Mouse (Mus musculus) embryonic facial prominence, embryonic 11.5 days (tissue): ENCODE data around the gene Gpr158. TPM values are rescaled to one million over a fixed set of nuclear protein-coding genes. Genes with fewer than 3 reads are reported as not detected.

Experiments used
- ATAC-seq: fragments of 200-750 bp; cut with Nextera tagmentation; replicated peaks from 2 replicates; pipeline ENCODE4 v1.8.0; 2017; ENCODE audit warnings: low read depth; ENCODE audit not compliant: insufficient number of reproducible peaks, low FRiP score, low TSS enrichment
- DNase-seq: peaks from one replicate; pipeline ENCODE4 v3.0.0-alpha.2; 2015; ENCODE audit warnings: low spot score
- H3K27ac ChIP-seq: fragments of 300-500 bp; sonication (generic); replicated peaks from 2 replicates; pipeline ENCODE4 v1.5.1; 2014; ENCODE audit warnings: mild to moderate bottlenecking, low read depth, low read length, control low read depth
- H3K27me3 ChIP-seq: fragments of 300-500 bp; sonication (generic); 2 replicates; pipeline ENCODE4 v1.6.1; 2014; ENCODE audit warnings: mild to moderate bottlenecking, low read length, moderate library complexity, mixed read lengths; ENCODE audit not compliant: control insufficient read depth, insufficient read depth
- H3K36me3 ChIP-seq: fragments of 300-500 bp; sonication (generic); replicated peaks from 2 replicates; pipeline ENCODE4 v1.6.1; 2014; ENCODE audit warnings: low read depth, mild to moderate bottlenecking, low read length, moderate library complexity, mixed read lengths; ENCODE audit not compliant: control insufficient read depth, insufficient read depth
- H3K4me1 ChIP-seq: fragments of 300-500 bp; sonication (generic); 2 replicates; pipeline ENCODE4 v1.6.1; 2014; ENCODE audit warnings: low read length, mixed read lengths; ENCODE audit not compliant: control insufficient read depth, insufficient read depth
- H3K4me2 ChIP-seq: fragments of 300-500 bp; sonication (generic); 2 replicates; pipeline ENCODE4 v1.6.1; 2014; ENCODE audit warnings: low read depth, mild to moderate bottlenecking, control low read depth, low read length, moderate library complexity
- H3K4me3 ChIP-seq: fragments of 300-500 bp; sonication (generic); 2 replicates; pipeline ENCODE4 v1.5.1; 2014; ENCODE audit warnings: low read depth, low read length, control low read depth
- H3K9ac ChIP-seq: fragments of 300-500 bp; sonication (generic); replicated peaks from 2 replicates; pipeline ENCODE4 v1.6.1; 2014; ENCODE audit warnings: mild to moderate bottlenecking, control low read depth, low read length
- H3K9me3 ChIP-seq: fragments of 300-500 bp; sonication (generic); replicated peaks from 2 replicates; pipeline ENCODE4 v1.6.1; 2016; ENCODE audit warnings: mild to moderate bottlenecking, low read length, inconsistent platforms, mixed read lengths; ENCODE audit not compliant: control insufficient read depth
- WGBS: fragments of 180-500 bp; shearing (Covaris S2); extraction: QIAGEN DNeasy Blood & Tissue Kit; methylation state at CpG from one replicate; pipeline ENCODE4 v1.1.7; 2014; 5-methylcytosine and 5-hydroxymethylcytosine counted together
- polyA plus RNA-seq: library from polyadenylated mRNA; unstranded; fragments of >200 nt; fragmentation: Nextera tagmentation; extraction: Ambion mirVana; gene quantifications from 2 replicates; pipeline ENCODE4 v1.2.1, GENCODE M21; 2014

The Gpr158 gene
- polyA plus RNA-seq, 1 experiment from 2014 or later = 0.21 TPM

GRCm38 (mm10) chr2:21474957-21475356, 107.6 kb downstream of the Gpr158 start:
- Histone ChIP-seq H3K9me3 (no peaks in the 10 kb centered on the region), H3K9ac (no peak overlapping the region), H3K27ac (no peak overlapping the region), H3K36me3 (no peaks in the 10 kb centered on the region), H3K4me1 (no peaks in the 10 kb centered on the region), H3K4me2 (no peak overlapping the region), H3K4me3 (no peak overlapping the region), H3K27me3 (no peaks in the 10 kb centered on the region)
- 85% methylated on average over 2 of the region's 2 CpGs for WGBS
- ATAC-seq = no peak
- DNase-seq = no peak

GRCm38 (mm10) chr2:21496881-21497280, 129.5 kb downstream of the Gpr158 start:
- Histone ChIP-seq H3K27ac (no peak overlapping the region), H3K4me2 (no peak overlapping the region), H3K4me3 (no peak overlapping the region), H3K36me3 (no peaks in the 10 kb centered on the region), H3K9ac (no peak overlapping the region), H3K9me3 (no peaks in the 10 kb centered on the region), H3K27me3 (no peaks in the 10 kb centered on the region), H3K4me1 (no peaks in the 10 kb centered on the region)
- no peak for DNase-seq
- WGBS = 79% methylated on average over 3 of the region's 3 CpGs
- no peak for ATAC-seq

- Histone ChIP-seq H3K27ac (no peak overlapping the region), H3K36me3 (no peaks in the 10 kb centered on the region), H3K9me3 (no peaks in the 10 kb centered on the region), H3K4me1 (no peaks in the 10 kb centered on the region), H3K27me3 (no peaks in the 10 kb centered on the region), H3K4me3 (no peak overlapping the region), H3K4me2 (no peak overlapping the region), H3K9ac (no peak overlapping the region)
- no peak for DNase-seq
- 59% methylated on average over 1 of the region's 1 CpGs for WGBS
- no peak for ATAC-seq
Observed at GRCm38 (mm10) chr2:21497965-21498364, 130.6 kb downstream of the Gpr158 start.

GRCm38 (mm10) chr2:21499399-21499798, 132.1 kb downstream of the Gpr158 start:
- no peak overlapping the region for H3K27ac ChIP-seq
- no peaks in the 10 kb centered on the region for H3K27me3 ChIP-seq
- no peak for DNase-seq
- no peak overlapping the region for H3K9ac ChIP-seq
- 81% methylated on average over 2 of the region's 2 CpGs for WGBS
- H3K36me3 ChIP-seq = no peaks in the 10 kb centered on the region
- no peak overlapping the region for H3K4me3 ChIP-seq
- no peaks in the 10 kb centered on the region for H3K4me1 ChIP-seq
- H3K4me2 ChIP-seq = no peak overlapping the region
- no peak for ATAC-seq
- H3K9me3 ChIP-seq = no peaks in the 10 kb centered on the region

GRCm38 (mm10) chr2:21507449-21507848, 140.1 kb downstream of the Gpr158 start:
- no peaks in the 10 kb centered on the region for H3K36me3 ChIP-seq
- no peak overlapping the region for H3K27ac ChIP-seq
- DNase-seq = no peak
- no peak overlapping the region for H3K4me2 ChIP-seq
- H3K4me1 ChIP-seq = no peaks in the 10 kb centered on the region
- no peaks in the 10 kb centered on the region for H3K9me3 ChIP-seq
- H3K4me3 ChIP-seq = no peak overlapping the region
- ATAC-seq = no peak
- WGBS = 74% methylated on average over 1 of the region's 1 CpGs
- no peak overlapping the region for H3K9ac ChIP-seq
- no peaks in the 10 kb centered on the region for H3K27me3 ChIP-seq

- ATAC-seq (no peak), DNase-seq (no peak)
- Histone ChIP-seq H3K4me2 (no peak overlapping the region), H3K27me3 (no peaks in the 10 kb centered on the region), H3K9me3 (no peaks in the 10 kb centered on the region), H3K4me3 (no peak overlapping the region), H3K4me1 (no peaks in the 10 kb centered on the region), H3K9ac (no peak overlapping the region), H3K36me3 (no peaks in the 10 kb centered on the region), H3K27ac (no peak overlapping the region)
Observed at GRCm38 (mm10) chr2:21530750-21531149, 163.4 kb downstream of the Gpr158 start.

GRCm38 (mm10) chr2:21619180-21619579, 251.8 kb downstream of the Gpr158 start:
- DNase-seq (no peak), ATAC-seq (no peak)
- Histone ChIP-seq H3K36me3 (no peaks in the 10 kb centered on the region), H3K9me3 (no peaks in the 10 kb centered on the region), H3K9ac (no peak overlapping the region), H3K27ac (no peak overlapping the region), H3K4me2 (no peak overlapping the region), H3K4me1 (no peaks in the 10 kb centered on the region), H3K27me3 (no peaks in the 10 kb centered on the region), H3K4me3 (no peak overlapping the region)
- 74% methylated on average over 6 of the region's 6 CpGs for WGBS

- Histone ChIP-seq H3K9ac (no peak overlapping the region), H3K36me3 (no peaks in the 10 kb centered on the region), H3K4me2 (no peak overlapping the region), H3K4me3 (no peak overlapping the region), H3K9me3 (no peaks in the 10 kb centered on the region), H3K27ac (no peak overlapping the region), H3K4me1 (no peaks in the 10 kb centered on the region), H3K27me3 (no peaks in the 10 kb centered on the region)
- WGBS = 78% methylated on average over 1 of the region's 1 CpGs
- no peak for ATAC-seq
- no peak for DNase-seq
Observed at GRCm38 (mm10) chr2:21632136-21632535, 264.8 kb downstream of the Gpr158 start.
